Mouse (Mus musculus): Measurements from ENCODE around the gene Tmem44. TPM values are rescaled to one million over a fixed set of nuclear protein-coding genes. Genes with fewer than 3 reads are reported as not detected.

Gene Tmem44
- total and polyA plus RNA-seq, 3 experiments, result 2.7 to 8.5 (median 5.7) TPM

GRCm38 (mm10) chr16:30518635-30519034 lies 32.0 kb downstream of the Tmem44 start:
- peak; percentile 45 for DNase-seq

DNA sequence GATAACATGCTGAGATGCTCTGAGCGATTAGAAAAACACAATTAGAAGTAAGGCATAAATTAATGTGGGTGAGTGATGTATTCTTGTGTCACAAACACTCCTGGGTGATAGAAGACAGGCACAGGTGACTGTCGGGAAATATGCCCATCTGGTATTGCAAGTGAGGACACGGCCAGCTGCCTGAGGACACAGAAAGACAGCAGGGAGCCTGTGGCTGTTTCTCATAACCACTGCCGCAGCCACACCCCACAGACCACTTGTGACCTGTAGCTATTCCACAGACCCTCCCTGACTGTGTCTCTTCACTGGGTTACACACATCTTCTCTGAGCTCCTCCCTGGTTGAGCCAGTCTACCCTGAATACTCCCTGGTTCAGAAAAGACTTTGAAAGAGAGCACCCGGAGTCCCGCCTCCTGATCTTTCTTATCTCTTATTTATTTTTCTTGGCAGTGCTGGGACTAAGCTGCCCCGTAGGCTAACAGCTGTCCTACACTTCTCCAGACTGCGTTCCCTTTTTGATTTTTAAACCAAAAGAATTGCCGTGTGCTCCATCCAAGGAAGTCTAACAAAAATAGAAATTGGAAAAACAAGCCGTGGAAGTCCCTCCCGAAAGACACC lies 32.9 kb downstream of the Tmem44 start:
- DNase-seq, result peak; percentile 71

- no peak for DNase-seq
Measured at GRCm38 (mm10) chr16:30516993-30517392, 33.6 kb downstream of the Tmem44 start.

DNA sequence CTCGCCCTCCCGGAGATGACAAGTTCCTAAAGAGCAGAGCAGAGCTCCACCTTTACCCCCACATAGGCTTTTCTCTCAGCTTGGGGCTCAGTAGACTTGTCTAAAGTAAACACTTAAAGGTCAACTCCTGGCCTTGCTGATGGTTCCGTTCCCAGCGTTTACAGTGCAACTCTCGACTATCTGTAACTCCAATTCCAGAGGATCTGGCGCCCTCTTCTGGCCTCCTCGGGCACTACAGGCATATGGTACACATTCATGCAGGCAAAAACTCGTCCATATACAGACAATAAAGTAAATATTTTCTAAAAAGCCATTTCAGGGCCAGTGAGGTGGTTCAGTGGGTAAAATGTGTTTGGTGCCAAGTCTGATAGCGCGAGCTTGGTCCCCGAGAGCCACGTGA lies 35.2 kb downstream of the Tmem44 start:
- DNase-seq, result no peak

- peak; percentile 88 for DNase-seq
Measured at GRCm38 (mm10) chr16:30513050-30514024, 37.3 kb downstream of the Tmem44 start.

DNA sequence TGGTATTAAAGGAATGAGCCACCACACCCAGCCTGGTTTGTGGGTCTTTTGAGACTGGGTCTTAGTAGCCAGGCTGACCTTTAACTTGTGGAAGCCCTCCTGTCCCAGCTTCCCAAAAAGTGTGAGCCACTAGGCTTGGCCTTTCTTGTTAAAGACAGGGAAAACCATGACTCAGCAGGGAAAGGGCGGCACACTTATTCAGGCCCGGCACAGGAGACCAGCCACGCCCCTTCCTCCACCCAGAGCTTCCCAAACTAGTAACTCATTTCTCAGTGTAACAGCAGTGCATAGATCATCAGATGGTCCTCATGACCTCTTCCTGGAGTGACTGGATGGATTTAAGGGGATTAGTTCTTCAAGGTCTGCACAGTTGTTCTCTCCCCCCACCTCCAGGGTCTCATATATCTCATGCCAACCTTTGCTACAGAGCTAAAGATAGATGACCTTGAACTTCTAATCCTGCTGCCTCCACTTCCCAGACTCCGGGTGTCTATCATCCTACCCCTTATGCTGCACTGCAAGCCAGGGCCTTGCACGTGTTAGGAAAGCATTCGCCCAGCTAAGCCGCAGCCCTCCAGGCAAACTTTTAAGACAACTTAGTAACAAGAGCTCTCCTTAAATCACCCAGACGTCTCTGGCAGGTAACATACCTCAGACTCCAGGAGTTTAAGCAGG lies 38.1 kb downstream of the Tmem44 start:
- DNase-seq, result peak; percentile 87

DNA sequence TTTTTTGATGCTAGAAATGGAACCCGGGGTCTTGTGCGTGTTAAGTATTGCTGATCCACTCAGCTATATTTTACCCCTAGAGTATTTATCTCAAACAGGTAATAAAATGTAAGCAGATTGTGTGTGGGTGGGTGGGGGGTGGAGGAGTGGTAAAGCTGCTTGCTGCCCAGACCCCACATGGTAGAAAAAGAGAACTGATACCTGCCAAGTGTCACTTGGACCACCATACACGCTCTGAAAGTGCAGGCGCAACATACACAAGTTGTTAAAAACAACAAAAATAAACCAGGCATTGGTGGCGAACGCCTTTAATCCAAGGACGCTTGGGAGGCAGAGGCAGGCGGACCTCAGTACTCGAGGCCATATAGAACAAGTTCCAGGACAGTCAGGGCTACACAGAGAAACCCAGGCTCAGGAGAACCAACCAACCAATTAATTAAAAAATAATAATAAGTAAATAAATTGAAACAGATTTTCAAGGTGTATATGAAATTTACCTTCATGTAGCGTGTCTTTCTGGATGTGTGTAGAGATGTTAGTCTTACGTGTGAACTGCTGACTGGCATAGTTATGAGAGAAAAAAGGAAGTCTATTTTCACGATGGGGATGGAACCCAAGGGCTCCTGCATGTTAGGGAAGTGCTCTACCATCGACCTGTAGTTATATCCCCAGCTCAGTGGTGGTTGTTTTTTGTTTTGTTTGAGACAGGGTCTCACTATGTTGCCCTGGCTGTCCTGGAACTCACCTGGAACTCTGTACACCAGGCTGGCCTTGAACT lies 38.9 kb downstream of the Tmem44 start:
- no peak for DNase-seq

GRCm38 (mm10) chr16:30510504-30511451 lies 39.9 kb downstream of the Tmem44 start:
- DNase-seq, result peak; percentile 92

- no peak for DNase-seq
Measured at GRCm38 (mm10) chr16:30510091-30510490, 40.6 kb downstream of the Tmem44 start.

- DNase-seq, result no peak
Measured at GRCm38 (mm10) chr16:30509340-30509739, 41.3 kb downstream of the Tmem44 start.

DNA sequence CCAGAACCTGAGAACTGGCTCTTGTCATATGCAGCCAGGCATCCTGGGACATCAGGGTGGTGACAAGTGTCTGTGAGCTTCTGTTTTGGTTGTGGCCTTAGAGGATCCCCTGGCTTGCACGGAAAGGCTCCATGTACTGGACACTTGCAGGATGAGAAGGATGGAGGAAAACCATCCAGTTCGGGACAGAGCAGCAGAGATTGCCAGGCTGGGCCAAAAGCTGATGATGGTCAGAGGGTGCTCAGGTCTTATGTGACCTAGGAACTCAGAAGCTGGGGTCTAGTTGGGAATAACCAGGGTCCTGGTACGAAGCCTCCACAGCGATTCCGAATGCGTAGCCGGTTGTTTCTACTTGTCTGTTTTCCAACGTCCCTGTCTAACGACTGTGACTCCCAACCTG lies 41.9 kb downstream of the Tmem44 start:
- DNase-seq, result no peak

DNA sequence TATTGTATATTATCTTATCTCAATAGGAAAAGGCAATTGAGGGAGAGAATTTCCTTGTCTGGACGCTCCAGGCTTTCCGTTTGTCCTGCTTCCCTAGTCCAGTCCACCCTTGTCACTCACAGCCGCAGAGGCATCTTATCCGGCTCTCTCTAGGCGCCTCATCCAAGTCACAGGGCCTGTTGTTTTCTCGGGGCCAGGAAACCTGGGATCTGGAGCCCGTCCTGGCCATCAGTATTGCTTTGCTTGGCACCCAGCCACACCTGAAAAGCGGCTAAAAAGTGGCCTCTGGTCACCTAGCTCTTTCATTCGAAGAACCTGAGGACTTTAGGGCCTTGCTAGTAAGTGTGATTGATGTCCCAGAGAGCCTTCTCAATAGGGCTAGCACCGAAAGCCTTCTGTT lies 43.5 kb downstream of the Tmem44 start:
- no peak for DNase-seq

- no peak for DNase-seq
Measured at GRCm38 (mm10) chr16:30505311-30506031, 45.2 kb downstream of the Tmem44 start.

DNA sequence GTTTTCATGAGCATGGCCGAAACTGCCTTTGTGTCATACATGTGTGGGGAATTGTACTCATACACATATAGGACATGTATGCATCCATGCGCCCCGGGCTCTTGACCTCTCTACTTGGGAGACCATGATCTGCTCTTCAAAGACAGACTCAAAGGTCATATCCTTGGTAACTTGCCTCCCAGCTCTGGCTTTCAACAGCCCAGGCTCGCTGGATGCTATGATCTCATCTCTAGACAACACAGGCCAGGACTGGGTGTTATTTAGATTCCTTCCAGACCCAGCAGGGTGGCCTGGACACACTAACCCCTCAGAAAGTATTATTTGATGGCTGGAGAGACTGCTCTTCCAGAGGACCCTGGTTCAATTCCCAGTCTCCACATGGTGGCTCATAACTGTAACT lies 45.8 kb downstream of the Tmem44 start:
- peak; percentile 60 for DNase-seq

DNA sequence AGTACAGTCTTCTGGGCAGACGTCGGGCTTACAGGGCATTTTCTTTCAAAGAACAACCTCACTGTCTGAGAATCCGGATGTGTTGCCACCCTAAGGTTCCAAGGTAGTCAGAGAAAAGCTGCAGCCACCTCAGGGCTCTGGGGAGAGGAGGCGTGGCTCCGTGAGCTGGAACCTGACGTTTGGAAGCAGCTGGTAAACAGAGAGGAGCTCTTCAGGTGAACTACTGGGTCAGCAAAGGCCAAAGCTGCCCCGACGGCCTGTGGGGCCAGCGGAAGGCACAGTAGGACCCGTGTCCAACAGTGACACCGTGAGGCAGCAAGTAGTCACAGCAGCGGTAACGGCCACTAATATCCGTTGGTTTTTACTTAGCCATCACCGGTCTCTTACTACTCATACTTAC lies 46.7 kb downstream of the Tmem44 start:
- DNase-seq, result peak; percentile 63

- DNase-seq, result peak; percentile 74
Measured at GRCm38 (mm10) chr16:30502221-30502891, 48.3 kb downstream of the Tmem44 start.

GRCm38 (mm10) chr16:30501621-30502020 lies 49.0 kb downstream of the Tmem44 start:
- DNase-seq, result no peak

DNA sequence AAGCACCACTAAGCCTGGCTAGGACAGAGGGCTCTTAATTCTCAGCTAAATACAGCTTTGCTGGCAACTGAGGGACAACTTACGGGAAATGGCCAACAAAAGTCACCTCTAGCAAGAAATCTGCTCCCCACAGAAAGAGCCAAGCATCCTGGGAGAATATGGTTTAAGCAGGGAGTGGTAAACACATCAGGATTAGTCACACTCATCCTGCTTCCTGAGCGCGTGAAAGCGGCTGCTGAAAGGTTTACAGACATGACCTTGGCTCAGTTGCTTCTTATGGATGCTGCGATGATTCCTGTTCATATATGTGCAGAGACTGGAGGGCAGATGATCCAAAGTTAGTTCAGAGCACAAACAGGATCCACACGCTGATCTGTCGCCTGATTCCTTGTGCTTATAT lies 50.4 kb downstream of the Tmem44 start:
- no peak for DNase-seq

DNA sequence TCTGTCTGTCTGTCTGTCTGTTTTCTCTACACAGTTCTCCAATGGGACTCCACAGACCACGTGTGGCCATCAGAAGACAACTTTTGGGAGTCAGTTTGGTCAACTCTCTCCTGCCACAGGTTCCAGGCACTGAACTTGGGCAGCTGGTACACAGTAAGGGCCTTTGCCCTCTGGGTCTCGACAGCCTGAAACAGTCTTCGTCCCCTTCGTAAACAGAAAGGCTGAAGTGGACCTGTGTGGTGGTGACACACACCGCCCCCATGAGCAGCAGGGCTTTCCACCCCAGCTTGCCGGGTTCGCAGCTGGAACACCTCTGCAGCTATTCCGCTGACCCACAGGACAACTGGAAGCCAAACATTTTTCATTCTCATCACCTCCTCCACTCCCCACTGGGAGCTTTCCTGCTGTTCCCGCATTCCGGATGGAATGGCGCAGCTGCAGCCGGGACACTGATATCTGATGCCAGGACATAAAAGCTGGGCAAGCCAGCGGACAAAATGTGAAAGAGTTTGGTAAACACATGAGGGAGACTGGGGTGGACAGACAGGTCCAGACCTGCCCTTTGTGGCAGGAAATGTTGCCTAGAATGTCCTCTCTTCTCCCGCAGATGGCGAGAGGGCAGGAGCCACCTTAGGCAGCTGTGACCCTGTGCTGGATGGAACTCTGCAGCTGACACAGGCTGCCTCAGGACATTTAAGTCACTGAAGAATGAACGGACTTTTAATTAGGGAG lies 51.4 kb downstream of the Tmem44 start:
- DNase-seq, result no peak

All from adrenal gland, adult 2 months (tissue).